Mouse (Mus musculus) heart, embryonic 16.5 days (tissue): ENCODE data around the gene Wnt10a. TPM values are rescaled to one million over a fixed set of nuclear protein-coding genes. Genes with fewer than 3 reads are reported as not detected.
"Not testable (repeated sequence)": the region's sequence is repeated elsewhere in the genome, so short reads cannot be mapped to it uniquely, and the experiment has no call there.

ENCODE experiments used
- ATAC-seq: fragments of 200-750 bp; cut with Nextera tagmentation; replicated peaks from 2 replicates; pipeline ENCODE4 v1.8.0; 2017; ENCODE audit warnings: moderate number of reproducible peaks; ENCODE audit not compliant: insufficient read depth, low FRiP score; ENCODE audit errors: extremely low read depth
- H3K27ac ChIP-seq: fragments of 300-500 bp; sonication (generic); 2 replicates; pipeline ENCODE4 v1.5.1; 2014; ENCODE audit warnings: mild to moderate bottlenecking, low read length, control low read depth, moderate library complexity
- H3K27me3 ChIP-seq: fragments of 300-500 bp; sonication (generic); 2 replicates; pipeline ENCODE4 v1.6.1; 2014; ENCODE audit warnings: low read length, mixed read lengths; ENCODE audit not compliant: control insufficient read depth, insufficient read depth
- H3K36me3 ChIP-seq: fragments of 300-500 bp; sonication (generic); 2 replicates; pipeline ENCODE4 v1.6.1; 2014; ENCODE audit not compliant: control insufficient read depth, insufficient read depth
- H3K4me1 ChIP-seq: fragments of 300-500 bp; sonication (generic); 2 replicates; pipeline ENCODE4 v1.6.1; 2014; ENCODE audit warnings: low read length, mixed read lengths; ENCODE audit not compliant: control insufficient read depth, insufficient read depth
- H3K4me2 ChIP-seq: fragments of 300-500 bp; sonication (generic); 2 replicates; pipeline ENCODE4 v1.6.1; 2014; ENCODE audit warnings: low read depth, mild to moderate bottlenecking, control low read depth, low read length
- H3K4me3 ChIP-seq: fragments of 300-500 bp; sonication (generic); 2 replicates; pipeline ENCODE4 v1.5.1; 2014; ENCODE audit warnings: mild to moderate bottlenecking, control low read depth, low read length
- H3K9ac ChIP-seq: fragments of 300-500 bp; sonication (generic); 2 replicates; pipeline ENCODE4 v1.6.1; 2014; ENCODE audit warnings: low read length, control low read depth
- H3K9me3 ChIP-seq: fragments of 300-500 bp; sonication (generic); replicated peaks from 2 replicates; pipeline ENCODE4 v1.6.1; 2016; ENCODE audit warnings: low read length; ENCODE audit not compliant: control insufficient read depth
- WGBS: fragments of 180-500 bp; shearing (Covaris S2); extraction: QIAGEN DNeasy Blood & Tissue Kit; methylation state at CpG from one replicate; pipeline ENCODE4 v1.1.7; 2014; 5-methylcytosine and 5-hydroxymethylcytosine counted together
- polyA plus RNA-seq: library from polyadenylated mRNA; unstranded; fragments of >200 nt; fragmentation: Nextera tagmentation; extraction: Ambion mirVana; gene quantifications from 2 replicates; pipeline ENCODE4 v1.2.1, GENCODE M21; 2015

Wnt10a gene
- polyA plus RNA-seq, 1 experiment from 2014 or later: 0.20 TPM

- Histone ChIP-seq H3K4me3 (no peak overlapping the region), H3K4me2 (no peak overlapping the region)
- ATAC-seq: no peak
These were observed 14.5 kb downstream of the Wnt10a start for GRCm38 (mm10) chr1:74805843-74806242.

GRCm38 (mm10) chr1:74806360-74807311 is 15.3 kb downstream of the Wnt10a start:
- H3K9ac ChIP-seq: peak overlapping the region; percentile 32; the same call in 1 of the 2 replicates
- under 1% methylated on average over 37 of the region's 38 CpGs for WGBS
- no peak overlapping the region for H3K27ac ChIP-seq
- H3K9me3 ChIP-seq: no peaks in the 10 kb centered on the region
- peaks cover 84% of the 10 kb centered on the region for H3K27me3 ChIP-seq
- H3K4me3 ChIP-seq: peak overlapping the region; percentile 34
- H3K4me2 ChIP-seq: peak overlapping the region; percentile 58
- ATAC-seq: no peak
- H3K4me1 ChIP-seq: peaks cover 24% of the 10 kb centered on the region
- H3K36me3 ChIP-seq: no peaks in the 10 kb centered on the region

More at GRCm38 (mm10) chr1:74805843-74806242, 14.5 kb downstream of the Wnt10a start:
- Histone ChIP-seq H3K27ac (no peak overlapping the region), H3K27me3 (peaks cover 87% of the 10 kb centered on the region), H3K36me3 (no peaks in the 10 kb centered on the region), H3K9me3 (no peaks in the 10 kb centered on the region), H3K4me1 (peaks cover 24% of the 10 kb centered on the region), H3K9ac (no peak overlapping the region)
- 15% methylated on average over 5 of the region's 5 CpGs for WGBS

GRCm38 (mm10) chr1:74807551-74808071 is 16.3 kb downstream of the Wnt10a start:
- WGBS: 14% methylated on average over 23 of the region's 23 CpGs
- Histone ChIP-seq H3K4me1 (peaks cover 24% of the 10 kb centered on the region), H3K36me3 (no peaks in the 10 kb centered on the region), H3K27ac (no peak overlapping the region), H3K4me3 (no peak overlapping the region), H3K4me2 (peak overlapping the region; percentile 63), H3K27me3 (peaks cover 75% of the 10 kb centered on the region), H3K9me3 (no peaks in the 10 kb centered on the region), H3K9ac (no peak overlapping the region)
- ATAC-seq: no peak

DNA sequence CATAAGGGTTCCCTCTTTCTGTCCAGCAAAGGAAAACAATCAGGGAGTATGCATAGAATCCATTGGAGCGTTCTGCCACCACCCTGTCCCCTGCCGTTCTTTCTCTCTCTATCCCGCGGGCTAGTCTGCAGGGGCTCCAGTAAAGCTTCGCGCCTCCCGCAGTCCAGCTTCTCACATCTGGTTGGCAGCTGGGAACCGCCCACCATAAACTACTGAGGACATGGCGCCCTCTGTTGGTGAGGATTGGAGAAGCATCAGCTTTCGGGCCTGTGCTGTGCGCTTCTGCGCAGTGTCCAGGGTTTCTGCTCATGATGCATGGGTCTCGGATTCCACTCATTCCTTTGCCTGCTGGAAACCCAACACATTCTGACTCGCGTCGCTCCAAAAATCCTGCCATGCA is 16.8 kb downstream of the Wnt10a start:
- H3K4me3 ChIP-seq: peak overlapping the region; percentile 30
- ATAC-seq: peak; percentile 64
- WGBS: under 1% methylated on average over 16 of the region's 16 CpGs
- no peak overlapping the region for H3K27ac ChIP-seq
- H3K36me3 ChIP-seq: no peaks in the 10 kb centered on the region
- no peaks in the 10 kb centered on the region for H3K9me3 ChIP-seq
- peaks cover 24% of the 10 kb centered on the region for H3K4me1 ChIP-seq
- H3K4me2 ChIP-seq: peak overlapping the region; percentile 63
- no peak overlapping the region for H3K9ac ChIP-seq
- peaks cover 70% of the 10 kb centered on the region for H3K27me3 ChIP-seq

GRCm38 (mm10) chr1:74809007-74809406 is 17.7 kb downstream of the Wnt10a start:
- no peak overlapping the region for H3K27ac ChIP-seq
- no peaks in the 10 kb centered on the region for H3K36me3 ChIP-seq
- peaks cover 62% of the 10 kb centered on the region for H3K27me3 ChIP-seq
- H3K9ac ChIP-seq: no peak overlapping the region
- 57% methylated on average over 10 of the region's 10 CpGs for WGBS
- H3K4me3 ChIP-seq: no peak overlapping the region
- H3K4me1 ChIP-seq: peaks cover 16% of the 10 kb centered on the region
- no peak for ATAC-seq
- H3K9me3 ChIP-seq: no peaks in the 10 kb centered on the region
- no peak overlapping the region for H3K4me2 ChIP-seq

GRCm38 (mm10) chr1:74814931-74815647 is 23.8 kb downstream of the Wnt10a start:
- Histone ChIP-seq H3K9me3 (no peaks in the 10 kb centered on the region), H3K4me3 (no peak overlapping the region), H3K4me2 (no peak overlapping the region), H3K27ac (no peak overlapping the region), H3K27me3 (0 out of 2 replicates have a peak, but pooled peaks cover 4% of the 10 kb centered on the region), H3K9ac (no peak overlapping the region), H3K36me3 (no peaks in the 10 kb centered on the region), H3K4me1 (peaks cover 2% of the 10 kb centered on the region; the same call in 1 of the 2 replicates)
- 63% methylated on average over 9 of the region's 9 CpGs for WGBS
- no peak for ATAC-seq

- not testable (repeated sequence) for ATAC-seq, H3K36me3 ChIP-seq
- WGBS: 86% methylated on average over 6 of the region's 6 CpGs
These were observed 24.6 kb downstream of the Wnt10a start for GRCm38 (mm10) chr1:74815965-74816364.

GRCm38 (mm10) chr1:74816612-74817199 is 25.4 kb downstream of the Wnt10a start:
- ATAC-seq: peak; percentile 92
- 6% methylated on average over 38 of the region's 38 CpGs for WGBS
- peak overlapping the region; percentile 88 for H3K9ac ChIP-seq
- H3K27me3 ChIP-seq: no peaks in the 10 kb centered on the region
- peak overlapping the region; percentile 71 for H3K4me2 ChIP-seq
- H3K4me3 ChIP-seq: peak overlapping the region; percentile 75
- no peaks in the 10 kb centered on the region for H3K36me3 ChIP-seq
- no peaks in the 10 kb centered on the region for H3K9me3 ChIP-seq
- peaks cover 2% of the 10 kb centered on the region; the same call in 1 of the 2 replicates for H3K4me1 ChIP-seq
- peak overlapping the region; percentile 87 for H3K27ac ChIP-seq

More at GRCm38 (mm10) chr1:74815965-74816364, 24.6 kb downstream of the Wnt10a start:
- not testable (repeated sequence) for H3K27me3 ChIP-seq, H3K4me3 ChIP-seq, H3K27ac ChIP-seq, H3K4me1 ChIP-seq, H3K9me3 ChIP-seq, H3K4me2 ChIP-seq, H3K9ac ChIP-seq
